Mouse (Mus musculus) hindbrain, embryonic 14.5 days (tissue): ENCODE data around the gene Ttc26. TPM values are rescaled to one million over a fixed set of nuclear protein-coding genes. Genes with fewer than 3 reads are reported as not detected.
A peak's percentile ranks its signal among the peaks of the same experiment; 100 is the strongest.
"Not testable (repeated sequence)": the region's sequence is repeated elsewhere in the genome, so short reads cannot be mapped to it uniquely, and the experiment has no call there.

Source experiments
- ATAC-seq: fragments of 200-750 bp; cut with Nextera tagmentation; 2 replicates; pipeline ENCODE4 v1.8.0; 2017; ENCODE audit warnings: moderate number of reproducible peaks, mild to moderate bottlenecking, moderate TSS enrichment, moderate library complexity; ENCODE audit not compliant: low FRiP score
- DNase-seq: peaks from one replicate; pipeline ENCODE4 v3.0.0-alpha.2; 2015; ENCODE audit warnings: low spot score
- H3K27ac ChIP-seq: fragments of 300-500 bp; sonication (generic); 2 replicates; pipeline ENCODE4 v1.5.1; 2014; ENCODE audit warnings: mild to moderate bottlenecking, moderate library complexity
- H3K27me3 ChIP-seq: fragments of 300-500 bp; sonication (generic); 2 replicates; pipeline ENCODE4 v1.6.1; 2014; ENCODE audit warnings: mild to moderate bottlenecking, low read length, mixed read lengths; ENCODE audit not compliant: control insufficient read depth, insufficient read depth
- H3K36me3 ChIP-seq: fragments of 300-500 bp; sonication (generic); replicated peaks from 2 replicates; pipeline ENCODE4 v1.6.1; 2014; ENCODE audit not compliant: control insufficient read depth, insufficient read depth
- H3K4me1 ChIP-seq: fragments of 300-500 bp; sonication (generic); replicated peaks from 2 replicates; pipeline ENCODE4 v1.6.1; 2014; ENCODE audit warnings: antibody characterized with exemption, low read length, mixed read lengths; ENCODE audit not compliant: control insufficient read depth, insufficient read depth
- H3K4me2 ChIP-seq: fragments of 300-500 bp; sonication (generic); replicated peaks from 2 replicates; pipeline ENCODE4 v1.6.1; 2014; ENCODE audit warnings: mild to moderate bottlenecking, moderate library complexity
- H3K4me3 ChIP-seq: fragments of 300-500 bp; sonication (generic); replicated peaks from 2 replicates; pipeline ENCODE4 v1.5.1; 2014; ENCODE audit warnings: mild to moderate bottlenecking, low read length
- H3K9ac ChIP-seq: fragments of 300-500 bp; sonication (generic); 2 replicates; pipeline ENCODE4 v1.6.1; 2014
- H3K9me3 ChIP-seq: fragments of 300-500 bp; sonication (generic); 2 replicates; pipeline ENCODE4 v1.6.1; 2016; ENCODE audit warnings: low read length; ENCODE audit not compliant: control insufficient read depth
- WGBS: fragments of 180-500 bp; shearing (Covaris S2); extraction: QIAGEN DNeasy Blood & Tissue Kit; methylation state at CpG from one replicate; pipeline ENCODE4 v1.1.7; 2014; 5-methylcytosine and 5-hydroxymethylcytosine counted together
- polyA plus RNA-seq: library from polyadenylated mRNA; unstranded; fragments of >200 nt; fragmentation: Nextera tagmentation; extraction: Ambion mirVana; gene quantifications from 2 replicates; pipeline ENCODE4 v1.2.1, GENCODE M21; 2014

The Ttc26 gene
- polyA plus RNA-seq, 1 experiment from 2014 or later = 5.9 TPM

GRCm38 (mm10) chr6:38434055-38435023 lies 53.1 kb downstream of the Ttc26 start:
- Histone ChIP-seq H3K36me3 (no peaks in the 10 kb centered on the region), H3K27ac (peak overlapping the region; percentile 99), H3K27me3 (no peaks in the 10 kb centered on the region), H3K9me3 (no peaks in the 10 kb centered on the region), H3K4me3 (peak overlapping the region; percentile 99), H3K4me2 (peak overlapping the region; percentile 78), H3K4me1 (peaks cover 28% of the 10 kb centered on the region), H3K9ac (peak overlapping the region; percentile 96)
- DNase-seq (peak; percentile 48), ATAC-seq (peak; percentile 76)
- WGBS = under 1% methylated on average over 60 of the region's 118 CpGs

GRCm38 (mm10) chr6:38443842-38444241 lies 62.6 kb downstream of the Ttc26 start:
- DNase-seq = no peak
- ATAC-seq = no peak
- Histone ChIP-seq H3K27ac (no peak overlapping the region), H3K36me3 (peaks cover 66% of the 10 kb centered on the region), H3K4me1 (no peaks in the 10 kb centered on the region), H3K4me3 (no peak overlapping the region), H3K27me3 (no peaks in the 10 kb centered on the region), H3K4me2 (no peak overlapping the region), H3K9me3 (no peaks in the 10 kb centered on the region), H3K9ac (no peak overlapping the region)
- WGBS = 88% methylated on average over 3 of the region's 3 CpGs

- Histone ChIP-seq H3K9me3 (no peaks in the 10 kb centered on the region), H3K27ac (no peak overlapping the region), H3K4me3 (no peak overlapping the region), H3K9ac (no peak overlapping the region), H3K4me2 (no peak overlapping the region), H3K4me1 (no peaks in the 10 kb centered on the region), H3K36me3 (peaks cover 80% of the 10 kb centered on the region), H3K27me3 (no peaks in the 10 kb centered on the region)
- DNase-seq (no peak), ATAC-seq (no peak)
- WGBS = 92% methylated on average over 2 of the region's 2 CpGs
Measured at GRCm38 (mm10) chr6:38448295-38448694, 67.0 kb downstream of the Ttc26 start.

- no peak overlapping the region for H3K27ac ChIP-seq
- no peak for ATAC-seq
- H3K4me2 ChIP-seq = no peak overlapping the region
- H3K9me3 ChIP-seq = no peaks in the 10 kb centered on the region
- 97% methylated on average over 4 of the region's 4 CpGs for WGBS
- no peak overlapping the region for H3K4me3 ChIP-seq
- DNase-seq = no peak
- no peak overlapping the region for H3K9ac ChIP-seq
- H3K36me3 ChIP-seq = peaks cover 82% of the 10 kb centered on the region
- no peaks in the 10 kb centered on the region for H3K27me3 ChIP-seq
- no peaks in the 10 kb centered on the region for H3K4me1 ChIP-seq
Measured at GRCm38 (mm10) chr6:38453049-38453448, 71.8 kb downstream of the Ttc26 start.

- H3K4me2 ChIP-seq, DNase-seq: not testable (repeated sequence)
Measured at GRCm38 (mm10) chr6:38456425-38456824, 75.2 kb downstream of the Ttc26 start.

GRCm38 (mm10) chr6:38458075-38458474 lies 76.8 kb downstream of the Ttc26 start:
- no peaks in the 10 kb centered on the region for H3K9me3 ChIP-seq
- H3K4me1 ChIP-seq = no peaks in the 10 kb centered on the region
- peaks cover 80% of the 10 kb centered on the region for H3K36me3 ChIP-seq
- no peak overlapping the region for H3K9ac ChIP-seq
- ATAC-seq (no peak), DNase-seq (no peak)
- no peaks in the 10 kb centered on the region for H3K27me3 ChIP-seq
- no peak overlapping the region for H3K27ac ChIP-seq
- H3K4me2 ChIP-seq = no peak overlapping the region
- 98% methylated on average over 3 of the region's 3 CpGs for WGBS
- no peak overlapping the region for H3K4me3 ChIP-seq

More at GRCm38 (mm10) chr6:38456425-38456824, 75.2 kb downstream of the Ttc26 start:
- not testable (repeated sequence) for H3K4me1 ChIP-seq, ATAC-seq, H3K27me3 ChIP-seq, H3K4me3 ChIP-seq, H3K27ac ChIP-seq, H3K9me3 ChIP-seq, H3K9ac ChIP-seq
- peaks cover 80% of the 10 kb centered on the region for H3K36me3 ChIP-seq

- peaks cover 64% of the 10 kb centered on the region for H3K36me3 ChIP-seq
Measured at GRCm38 (mm10) chr6:38469591-38469990, 88.3 kb downstream of the Ttc26 start.

More at GRCm38 (mm10) chr6:38469591-38469990, 88.3 kb downstream of the Ttc26 start:
- no peak overlapping the region for H3K9ac ChIP-seq
- DNase-seq (no peak), ATAC-seq (no peak)
- 94% methylated on average over 4 of the region's 4 CpGs for WGBS
- H3K27me3 ChIP-seq = no peaks in the 10 kb centered on the region
- no peak overlapping the region for H3K4me3 ChIP-seq
- no peaks in the 10 kb centered on the region for H3K4me1 ChIP-seq
- no peak overlapping the region for H3K4me2 ChIP-seq
- peaks cover 4% of the 10 kb centered on the region; the same call in 1 of the 2 replicates for H3K9me3 ChIP-seq
- no peak overlapping the region for H3K27ac ChIP-seq

Other genes starting within 250 kb of the Ttc26 start
- gene D630045J12Rik, start 127.5 kb upstream of the Ttc26 start, polyA plus RNA-seq = 18.8 and 19.0 TPM in 2 replicates
- 8.9 and 9.3 TPM in 2 replicates for gene Zc3hav1l, start 82.2 kb upstream of the Ttc26 start, polyA plus RNA-seq
- gene Zc3hav1, start 26.9 kb upstream of the Ttc26 start, polyA plus RNA-seq = 0.98 and 1.5 TPM in 2 replicates
- gene Ubn2, start 52.5 kb downstream of the Ttc26 start, polyA plus RNA-seq = 16.3 and 21.3 TPM in 2 replicates
- 195 and 213 TPM in 2 replicates for gene Fmc1, start 152.0 kb downstream of the Ttc26 start, polyA plus RNA-seq
- gene Luc7l2, start 169.9 kb downstream of the Ttc26 start, polyA plus RNA-seq = 34.1 and 49.3 TPM in 2 replicates